Comparison of ENCODE assay signal across 25 mouse cellular contexts in genomic region chr2:104283401-104283955, GRCm38 (mm10).
DNase-seq lines count a peak whose midpoint lies in the region; ATAC-seq and TF ChIP-seq lines count a peak whose summit lies in the region.
"Had no signal": no experiment of that assay in that cellular context is flagged by ENCODE, and none has a peak within 500 bp of the region (broad histone marks: within the 10 kb centered on the region; RNA-seq: fewer than 3 reads in every experiment).

No protein-coding gene starts in this region.

- no peaks in the 10 kb centered on the region for H3K9me3 ChIP-seq in forebrain, embryonic 15.5 days
- no peaks in the 10 kb centered on the region; the same call in 1 of the 2 replicates for H3K9me3 ChIP-seq in forebrain, embryonic 10.5 days
- no peaks in the 10 kb centered on the region for H3K9me3 ChIP-seq in neural tube, embryonic 15.5 days (replicated peaks)
- H3K9me3 ChIP-seq in forebrain, embryonic 16.5 days (ENCODE audit: control insufficient read depth, low read length): no peaks in the 10 kb centered on the region
- H3K9me3 ChIP-seq: embryonic facial prominence, embryonic 15.5 days; heart, embryonic 10.5 days; hindbrain, embryonic 12.5 days had no signal

- WGBS in forebrain, embryonic 15.5 days: 68% methylated on average over 8 of the region's 8 CpGs
- 95% methylated on average over 8 of the region's 8 CpGs for WGBS in forebrain, embryonic 10.5 days
- 71% methylated on average over 8 of the region's 8 CpGs for WGBS in neural tube, embryonic 15.5 days
- WGBS in forebrain, embryonic 16.5 days: 67% methylated on average over 8 of the region's 8 CpGs

- no peak for DNase-seq in forebrain, embryonic 10.5 days (ENCODE audit: extremely low spot score, low spot score)
- peak in 1 of 2 experiments; percentile 19 for DNase-seq in layer of hippocampus, adult 2 months (ENCODE audit: low spot score in 2 of 2)
- no peak for DNase-seq in layer of hippocampus, adult 9-10 months (ENCODE audit: low spot score)
- no peak for DNase-seq in neural tube, embryonic 10.5 days (ENCODE audit: extremely low spot score, low spot score)
- DNase-seq: adrenal gland, adult 2 months; adrenal gland, postnatal 25 days; cerebellum, adult 11 months; cerebellum, adult 8-10 months; cerebellum, postnatal 14 days; embryo, embryonic 11 days; gastrocnemius, postnatal 10 days; heart, adult 18-20 months; heart, postnatal 10 days; heart, postnatal 4 days; kidney, adult 11 months had no signal

- no peak overlapping the region for H3K9ac ChIP-seq in forebrain, embryonic 15.5 days (replicated peaks)
- no peak overlapping the region for H3K9ac ChIP-seq in neural tube, embryonic 15.5 days (replicated peaks)
- H3K9ac ChIP-seq in forebrain, embryonic 16.5 days (replicated peaks; ENCODE audit: low read depth, low read length): no peak overlapping the region
- H3K9ac ChIP-seq: embryonic facial prominence, embryonic 15.5 days; hindbrain, embryonic 12.5 days had no signal

- H3K36me3 ChIP-seq in forebrain, embryonic 15.5 days: no peaks in the 10 kb centered on the region
- no peaks in the 10 kb centered on the region for H3K36me3 ChIP-seq in forebrain, embryonic 10.5 days (replicated peaks)
- H3K36me3 ChIP-seq in neural tube, embryonic 15.5 days: no peaks in the 10 kb centered on the region
- H3K36me3 ChIP-seq in forebrain, embryonic 16.5 days (ENCODE audit: control insufficient read depth, insufficient read depth): no peaks in the 10 kb centered on the region
- H3K36me3 ChIP-seq: embryonic facial prominence, embryonic 15.5 days; heart, embryonic 10.5 days; hindbrain, embryonic 12.5 days had no signal

- H3K4me1 ChIP-seq in forebrain, embryonic 15.5 days: peaks cover 9% of the 10 kb centered on the region
- no peaks in the 10 kb centered on the region for H3K4me1 ChIP-seq in forebrain, embryonic 10.5 days
- peaks cover 9% of the 10 kb centered on the region; the same call in 1 of the 2 replicates for H3K4me1 ChIP-seq in neural tube, embryonic 15.5 days
- peaks cover 4% of the 10 kb centered on the region; the same call in 1 of the 2 replicates for H3K4me1 ChIP-seq in forebrain, embryonic 16.5 days (replicated peaks; ENCODE audit: control insufficient read depth, insufficient read depth, low read length)
- H3K4me1 ChIP-seq: embryonic facial prominence, embryonic 15.5 days; heart, embryonic 10.5 days; hindbrain, embryonic 12.5 days had no signal

- TF ChIP-seq CTCF in layer of hippocampus, adult 2 months (conservative IDR thresholded peaks at IDR 0.05): no peak

- H3K4me3 ChIP-seq in forebrain, embryonic 15.5 days: no peak overlapping the region
- H3K4me3 ChIP-seq in forebrain, embryonic 10.5 days: no peak overlapping the region
- no peak overlapping the region for H3K4me3 ChIP-seq in layer of hippocampus, adult 2 months
- no peak overlapping the region for H3K4me3 ChIP-seq in neural tube, embryonic 15.5 days (replicated peaks)
- no peak overlapping the region for H3K4me3 ChIP-seq in forebrain, embryonic 16.5 days (replicated peaks; ENCODE audit: low read length)
- H3K4me3 ChIP-seq: embryonic facial prominence, embryonic 15.5 days; erythroblast, embryonic 14.5 days; heart, embryonic 10.5 days; hindbrain, embryonic 12.5 days had no signal

- no peaks in the 10 kb centered on the region for H3K27me3 ChIP-seq in forebrain, embryonic 15.5 days
- no peaks in the 10 kb centered on the region for H3K27me3 ChIP-seq in forebrain, embryonic 10.5 days (ENCODE audit: poor library complexity, severe bottlenecking)
- no peaks in the 10 kb centered on the region for H3K27me3 ChIP-seq in neural tube, embryonic 15.5 days (replicated peaks)
- no peaks in the 10 kb centered on the region for H3K27me3 ChIP-seq in forebrain, embryonic 16.5 days (replicated peaks; ENCODE audit: control insufficient read depth, insufficient read depth, low read length)
- H3K27me3 ChIP-seq: embryonic facial prominence, embryonic 15.5 days; hindbrain, embryonic 12.5 days had no signal

- H3K4me2 ChIP-seq in forebrain, embryonic 15.5 days (replicated peaks): no peak overlapping the region
- no peak overlapping the region for H3K4me2 ChIP-seq in neural tube, embryonic 15.5 days
- H3K4me2 ChIP-seq in forebrain, embryonic 16.5 days (ENCODE audit: low read length): no peak overlapping the region
- H3K4me2 ChIP-seq: embryonic facial prominence, embryonic 15.5 days; hindbrain, embryonic 12.5 days had no signal

- peak overlapping the region; percentile 50 for H3K27ac ChIP-seq in forebrain, embryonic 15.5 days (replicated peaks)
- H3K27ac ChIP-seq in forebrain, embryonic 10.5 days: no peak overlapping the region
- 0 out of 2 replicates have a peak overlapping the region, but pooled peaks have one; percentile 8 for H3K27ac ChIP-seq in layer of hippocampus, adult 2 months
- H3K27ac ChIP-seq in neural tube, embryonic 15.5 days (replicated peaks): no peak overlapping the region; the same call in 1 of the 2 replicates
- peak overlapping the region; percentile 50 for H3K27ac ChIP-seq in forebrain, embryonic 16.5 days (ENCODE audit: low read length)
- H3K27ac ChIP-seq: embryonic facial prominence, embryonic 15.5 days; heart, embryonic 10.5 days; hindbrain, embryonic 12.5 days had no signal

- peak; percentile 60 for ATAC-seq in forebrain, embryonic 15.5 days (replicated peaks)
- ATAC-seq in neural tube, embryonic 15.5 days (ENCODE audit: low FRiP score): peak; percentile 39; the same call in 1 of the 2 replicates
- peak; percentile 66 for ATAC-seq in forebrain, embryonic 16.5 days
- no peak for ATAC-seq in inflammation-experienced regulatory T-cells, adult 6 months
- ATAC-seq: activated CD4-positive, CD25-positive, alpha-beta regulatory T cell, adult 4 months; Patski had no signal

Comparison
In these comparisons a context has a peak if more than half of its experiments do, and no peak if none do; other contexts are left out.
1. H3K27ac ChIP-seq: peak in forebrain, embryonic 15.5 days (single experiment), layer of hippocampus, adult 2 months (single experiment) and forebrain, embryonic 16.5 days (single experiment); none in forebrain, embryonic 10.5 days (single experiment) and neural tube, embryonic 15.5 days (single experiment).